Mouse (Mus musculus): ENCODE measurements at regions not wholly inside any gene's neighbourhood (a gene's known extent, or its start where the extent isn't known, plus 50 kb on each side); places are given as distances from the start of the nearest gene placed in this dataset.

- WGBS, result 72% methylated on average over 3 of the region's 3 CpGs
- no peak overlapping the region for H3K27ac ChIP-seq
- ATAC-seq (ENCODE audit: low FRiP score), result no peak
- no peaks in the 10 kb centered on the region for H3K27me3 ChIP-seq (ENCODE audit: control insufficient read depth, insufficient read depth, low read length)
- H3K9me3 ChIP-seq (ENCODE audit: control insufficient read depth, low read length), result no peaks in the 10 kb centered on the region
- DNase-seq (ENCODE audit: low spot score), result no peak
- no peaks in the 10 kb centered on the region for H3K4me1 ChIP-seq (replicated peaks; ENCODE audit: control insufficient read depth, insufficient read depth, low read length)
- H3K9ac ChIP-seq, result no peak overlapping the region
- H3K4me2 ChIP-seq (replicated peaks), result no peak overlapping the region
- no peak overlapping the region for H3K4me3 ChIP-seq (replicated peaks; ENCODE audit: low read length)
- no peaks in the 10 kb centered on the region for H3K36me3 ChIP-seq (replicated peaks; ENCODE audit: control insufficient read depth, insufficient read depth)
These were observed 339.7 kb downstream of the Epha4 start for GRCm38 (mm10) chr1:77175214-77175613.

- WGBS, result 94% methylated on average over 2 of the region's 2 CpGs
These were observed 338.4 kb downstream of the Epha4 start for GRCm38 (mm10) chr1:77176516-77176915.

GRCm38 (mm10) chr1:77183965-77184364 is 330.9 kb downstream of the Epha4 start:
- Histone ChIP-seq H3K27me3 (ENCODE audit: control insufficient read depth, insufficient read depth, low read length) (no peaks in the 10 kb centered on the region), H3K4me3 (replicated peaks; ENCODE audit: low read length) (no peak overlapping the region), H3K9ac (no peak overlapping the region), H3K9me3 (ENCODE audit: control insufficient read depth, low read length) (no peaks in the 10 kb centered on the region), H3K36me3 (replicated peaks; ENCODE audit: control insufficient read depth, insufficient read depth) (no peaks in the 10 kb centered on the region), H3K4me1 (replicated peaks; ENCODE audit: control insufficient read depth, insufficient read depth, low read length) (no peaks in the 10 kb centered on the region), H3K27ac (no peak overlapping the region), H3K4me2 (replicated peaks) (no peak overlapping the region)
- WGBS, result 86% methylated on average over 2 of the region's 2 CpGs
- no peak for ATAC-seq (ENCODE audit: low FRiP score)
- no peak for DNase-seq (ENCODE audit: low spot score)

More at GRCm38 (mm10) chr1:77176516-77176915, 338.4 kb downstream of the Epha4 start:
- Histone ChIP-seq H3K4me1 (replicated peaks; ENCODE audit: control insufficient read depth, insufficient read depth, low read length) (no peaks in the 10 kb centered on the region), H3K4me3 (replicated peaks; ENCODE audit: low read length) (no peak overlapping the region), H3K27ac (no peak overlapping the region), H3K9ac (no peak overlapping the region), H3K4me2 (replicated peaks) (no peak overlapping the region), H3K27me3 (ENCODE audit: control insufficient read depth, insufficient read depth, low read length) (no peaks in the 10 kb centered on the region), H3K9me3 (ENCODE audit: control insufficient read depth, low read length) (no peaks in the 10 kb centered on the region), H3K36me3 (replicated peaks; ENCODE audit: control insufficient read depth, insufficient read depth) (no peaks in the 10 kb centered on the region)
- ATAC-seq (ENCODE audit: low FRiP score) (no peak), DNase-seq (ENCODE audit: low spot score) (no peak)

GRCm38 (mm10) chr1:77190141-77190540 is 324.7 kb downstream of the Epha4 start:
- Histone ChIP-seq H3K4me2 (replicated peaks) (no peak overlapping the region), H3K27me3 (ENCODE audit: control insufficient read depth, insufficient read depth, low read length) (no peaks in the 10 kb centered on the region), H3K4me3 (replicated peaks; ENCODE audit: low read length) (no peak overlapping the region), H3K9ac (no peak overlapping the region), H3K27ac (no peak overlapping the region), H3K36me3 (replicated peaks; ENCODE audit: control insufficient read depth, insufficient read depth) (no peaks in the 10 kb centered on the region), H3K9me3 (ENCODE audit: control insufficient read depth, low read length) (no peaks in the 10 kb centered on the region), H3K4me1 (replicated peaks; ENCODE audit: control insufficient read depth, insufficient read depth, low read length) (no peaks in the 10 kb centered on the region)
- DNase-seq (ENCODE audit: low spot score), result no peak
- 82% methylated on average over 3 of the region's 3 CpGs for WGBS
- ATAC-seq (ENCODE audit: low FRiP score), result no peak

- H3K27ac ChIP-seq, result no peak overlapping the region
- H3K9ac ChIP-seq, result no peak overlapping the region
- H3K27me3 ChIP-seq (ENCODE audit: control insufficient read depth, insufficient read depth, low read length), result no peaks in the 10 kb centered on the region
- DNase-seq (ENCODE audit: low spot score) (no peak), ATAC-seq (ENCODE audit: low FRiP score) (no peak)
- 82% methylated on average over 3 of the region's 3 CpGs for WGBS
- no peak overlapping the region for H3K4me2 ChIP-seq (replicated peaks)
- no peak overlapping the region for H3K4me3 ChIP-seq (replicated peaks; ENCODE audit: low read length)
- no peaks in the 10 kb centered on the region for H3K4me1 ChIP-seq (replicated peaks; ENCODE audit: control insufficient read depth, insufficient read depth, low read length)
- H3K9me3 ChIP-seq (ENCODE audit: control insufficient read depth, low read length), result no peaks in the 10 kb centered on the region
- no peaks in the 10 kb centered on the region for H3K36me3 ChIP-seq (replicated peaks; ENCODE audit: control insufficient read depth, insufficient read depth)
These were observed 313.5 kb downstream of the Epha4 start for GRCm38 (mm10) chr1:77201321-77201917.

- Histone ChIP-seq H3K4me2 (replicated peaks) (no peak overlapping the region), H3K9ac (no peak overlapping the region), H3K9me3 (ENCODE audit: control insufficient read depth, low read length) (no peaks in the 10 kb centered on the region), H3K4me3 (replicated peaks; ENCODE audit: low read length) (no peak overlapping the region), H3K4me1 (replicated peaks; ENCODE audit: control insufficient read depth, insufficient read depth, low read length) (no peaks in the 10 kb centered on the region), H3K27me3 (ENCODE audit: control insufficient read depth, insufficient read depth, low read length) (no peaks in the 10 kb centered on the region), H3K27ac (no peak overlapping the region), H3K36me3 (replicated peaks; ENCODE audit: control insufficient read depth, insufficient read depth) (no peaks in the 10 kb centered on the region)
- ATAC-seq (ENCODE audit: low FRiP score), result no peak
- 80% methylated on average over 4 of the region's 4 CpGs for WGBS
- DNase-seq (ENCODE audit: low spot score), result no peak
These were observed 311.9 kb downstream of the Epha4 start for GRCm38 (mm10) chr1:77202948-77203347.

GRCm38 (mm10) chr1:77206535-77206934 is 308.4 kb downstream of the Epha4 start:
- H3K4me1 ChIP-seq (replicated peaks; ENCODE audit: control insufficient read depth, insufficient read depth, low read length), result no peaks in the 10 kb centered on the region
- H3K27me3 ChIP-seq (ENCODE audit: control insufficient read depth, insufficient read depth, low read length), result no peaks in the 10 kb centered on the region
- no peak for ATAC-seq (ENCODE audit: low FRiP score)
- H3K27ac ChIP-seq, result no peak overlapping the region
- WGBS, result 52% methylated on average over 1 of the region's 1 CpGs
- no peak for DNase-seq (ENCODE audit: low spot score)
- no peaks in the 10 kb centered on the region for H3K36me3 ChIP-seq (replicated peaks; ENCODE audit: control insufficient read depth, insufficient read depth)
- H3K9me3 ChIP-seq (ENCODE audit: control insufficient read depth, low read length), result no peaks in the 10 kb centered on the region
- no peak overlapping the region for H3K4me3 ChIP-seq (replicated peaks; ENCODE audit: low read length)
- no peak overlapping the region for H3K9ac ChIP-seq
- no peak overlapping the region for H3K4me2 ChIP-seq (replicated peaks)

- Histone ChIP-seq H3K9ac (no peak overlapping the region), H3K27me3 (ENCODE audit: control insufficient read depth, insufficient read depth, low read length) (no peaks in the 10 kb centered on the region), H3K27ac (no peak overlapping the region), H3K4me2 (replicated peaks) (no peak overlapping the region), H3K9me3 (ENCODE audit: control insufficient read depth, low read length) (no peaks in the 10 kb centered on the region), H3K36me3 (replicated peaks; ENCODE audit: control insufficient read depth, insufficient read depth) (no peaks in the 10 kb centered on the region), H3K4me3 (replicated peaks; ENCODE audit: low read length) (no peak overlapping the region), H3K4me1 (replicated peaks; ENCODE audit: control insufficient read depth, insufficient read depth, low read length) (no peaks in the 10 kb centered on the region)
- no peak for ATAC-seq (ENCODE audit: low FRiP score)
- 81% methylated on average over 3 of the region's 3 CpGs for WGBS
- DNase-seq (ENCODE audit: low spot score), result no peak
These were observed 305.5 kb downstream of the Epha4 start for GRCm38 (mm10) chr1:77209395-77209794.

- WGBS, result 70% methylated on average over 8 of the region's 8 CpGs
These were observed 301.3 kb downstream of the Epha4 start for GRCm38 (mm10) chr1:77213462-77214098.

More at GRCm38 (mm10) chr1:77213462-77214098, 301.3 kb downstream of the Epha4 start:
- Histone ChIP-seq H3K36me3 (replicated peaks; ENCODE audit: control insufficient read depth, insufficient read depth) (no peaks in the 10 kb centered on the region), H3K4me3 (replicated peaks; ENCODE audit: low read length) (no peak overlapping the region), H3K9me3 (ENCODE audit: control insufficient read depth, low read length) (no peaks in the 10 kb centered on the region), H3K27me3 (ENCODE audit: control insufficient read depth, insufficient read depth, low read length) (no peaks in the 10 kb centered on the region), H3K9ac (no peak overlapping the region), H3K27ac (no peak overlapping the region), H3K4me1 (replicated peaks; ENCODE audit: control insufficient read depth, insufficient read depth, low read length) (no peaks in the 10 kb centered on the region), H3K4me2 (replicated peaks) (no peak overlapping the region)
- no peak for DNase-seq (ENCODE audit: low spot score)
- no peak for ATAC-seq (ENCODE audit: low FRiP score)
